Mouse (Mus musculus) fibroblast of lung, adult 2 months (primary cell): ENCODE results near the gene Sprr1a.
"Not testable (repeated sequence)": the region's sequence is repeated elsewhere in the genome, so short reads cannot be mapped to it uniquely, and the experiment has no call there.

ENCODE experiments used
- DNase-seq: peaks from one replicate; pipeline ENCODE4 v3.0.0-alpha.2; 2011; ENCODE audit warnings: low read depth

Gene Sprr1a

GRCm38 (mm10) chr3:92485863-92486262, at the start of gene Sprr1a:
TSS of gene Sprr1a (minus strand) at chr3:92485895.
- DNase-seq, result no peak

GRCm38 (mm10) chr3:92534411-92534810, 48.7 kb upstream of the Sprr1a start, which contains the start of gene 2310046K23Rik:
TSS of gene 2310046K23Rik (minus strand) at chr3:92534511.
- DNase-seq, result no peak

- no peak for DNase-seq
Observed at GRCm38 (mm10) chr3:92512325-92512724, 26.6 kb upstream of the Sprr1a start.

GRCm38 (mm10) chr3:92510786-92511185, 25.1 kb upstream of the Sprr1a start:
- DNase-seq, result no peak

- no peak for DNase-seq
Observed at GRCm38 (mm10) chr3:92508185-92508584, 22.5 kb upstream of the Sprr1a start.

- DNase-seq, result no peak
Observed at GRCm38 (mm10) chr3:92503528-92503927, 17.8 kb upstream of the Sprr1a start.

- no peak for DNase-seq
Observed at GRCm38 (mm10) chr3:92500393-92500792, 14.7 kb upstream of the Sprr1a start, which contains the start of gene Sprr4. TSS of gene Sprr4 (minus strand) at chr3:92500493.

GRCm38 (mm10) chr3:92490262-92490661, 4.6 kb upstream of the Sprr1a start:
- not testable (repeated sequence) for DNase-seq

- DNase-seq, result no peak
Observed at GRCm38 (mm10) chr3:92486307-92486706, 612 bp upstream of the Sprr1a start.

- not testable (repeated sequence) for DNase-seq
Observed at GRCm38 (mm10) chr3:92481249-92481648, 4.4 kb downstream of the Sprr1a start.

- no peak for DNase-seq
Observed at GRCm38 (mm10) chr3:92470111-92470510, 15.6 kb downstream of the Sprr1a start.

GRCm38 (mm10) chr3:92467424-92467823, 18.3 kb downstream of the Sprr1a start:
- DNase-seq, result no peak

GRCm38 (mm10) chr3:92466576-92466975, 19.1 kb downstream of the Sprr1a start:
- no peak for DNase-seq

- no peak for DNase-seq
Observed at GRCm38 (mm10) chr3:92458620-92459019, 27.1 kb downstream of the Sprr1a start, which contains the start of gene Sprr3. TSS of gene Sprr3 (minus strand) at chr3:92458720.

GRCm38 (mm10) chr3:92455151-92455550, 30.5 kb downstream of the Sprr1a start:
- DNase-seq, result no peak

- no peak for DNase-seq
Observed at GRCm38 (mm10) chr3:92440177-92440576, 45.5 kb downstream of the Sprr1a start.

- no peak for DNase-seq
Observed at GRCm38 (mm10) chr3:92438689-92439088, 47.0 kb downstream of the Sprr1a start, which contains the start of gene Sprr1b. TSS of gene Sprr1b (minus strand) at chr3:92438789.
